Mouse (Mus musculus): ENCODE data around the gene Gm3512. TPM values are rescaled to one million over a fixed set of nuclear protein-coding genes. Genes with fewer than 3 reads are reported as not detected.
"Not testable (repeated sequence)": the region's sequence is repeated elsewhere in the genome, so short reads cannot be mapped to it uniquely, and the experiment has no call there.

The Gm3512 gene
- polyA plus RNA-seq (2011; ENCODE audit: insufficient read length, low read depth, missing spikeins): 0.95 and 3.2 TPM in 2 replicates

- H3K4me3 ChIP-seq (ENCODE audit: insufficient read depth, low read length); H3K4me1 ChIP-seq (ENCODE audit: control insufficient read depth, insufficient read depth, low read length); H3K27ac ChIP-seq (ENCODE audit: insufficient read depth, low read length): not testable (repeated sequence)
Measured at GRCm38 (mm10) chr14:7174483-7174971, at the start of gene Gm3512. Gene Gm3512, minus strand, starts transcription at chr14:7174533.

GRCm38 (mm10) chr14:7200070-7200469 lies 25.7 kb upstream of the Gm3512 start:
- H3K27ac ChIP-seq (ENCODE audit: insufficient read depth, low read length): not testable (repeated sequence)

GRCm38 (mm10) chr14:7194440-7194839 lies 20.1 kb upstream of the Gm3512 start, which contains the start of gene Gm16434:
Gene Gm16434, minus strand, starts transcription at chr14:7194540.
- not testable (repeated sequence) for H3K4me1 ChIP-seq (ENCODE audit: control insufficient read depth, insufficient read depth, low read length); H3K27ac ChIP-seq (ENCODE audit: insufficient read depth, low read length)

More at GRCm38 (mm10) chr14:7200070-7200469, 25.7 kb upstream of the Gm3512 start:
- H3K4me1 ChIP-seq (ENCODE audit: control insufficient read depth, insufficient read depth, low read length); H3K4me3 ChIP-seq (ENCODE audit: insufficient read depth, low read length): not testable (repeated sequence)

GRCm38 (mm10) chr14:7125312-7125711 lies 49.0 kb downstream of the Gm3512 start, which contains the start of gene Gm6676:
Gene Gm6676, minus strand, starts transcription at chr14:7125412.
- not testable (repeated sequence) for H3K4me3 ChIP-seq (ENCODE audit: insufficient read depth, low read length); H3K27ac ChIP-seq (ENCODE audit: insufficient read depth, low read length); H3K4me1 ChIP-seq (ENCODE audit: control insufficient read depth, insufficient read depth, low read length)

More at GRCm38 (mm10) chr14:7194440-7194839, 20.1 kb upstream of the Gm3512 start, which contains the start of gene Gm16434:
- not testable (repeated sequence) for H3K4me3 ChIP-seq (ENCODE audit: insufficient read depth, low read length)

- not testable (repeated sequence) for H3K27ac ChIP-seq (ENCODE audit: insufficient read depth, low read length); H3K4me1 ChIP-seq (ENCODE audit: control insufficient read depth, insufficient read depth, low read length)
- H3K4me3 ChIP-seq (ENCODE audit: insufficient read depth, low read length): peak overlapping the region; percentile 53
Measured at GRCm38 (mm10) chr14:7105124-7105802, 69.1 kb downstream of the Gm3512 start.

Other genes with a start within 250 kb of the Gm3512 start
- not detected in 2 replicates for gene Gm6356, start 200.7 kb downstream of the Gm3512 start, polyA plus RNA-seq (2011; ENCODE audit: insufficient read length, low read depth, missing spikeins)
- not detected in 2 replicates for gene Gm10406, start 147.1 kb downstream of the Gm3512 start, polyA plus RNA-seq (2011; ENCODE audit: insufficient read length, low read depth, missing spikeins)
- not detected in 2 replicates for gene Gm3685, start 129.6 kb downstream of the Gm3512 start, polyA plus RNA-seq (2011; ENCODE audit: insufficient read length, low read depth, missing spikeins)
- gene Gm3696, start 73.9 kb downstream of the Gm3512 start, polyA plus RNA-seq (2011; ENCODE audit: insufficient read length, low read depth, missing spikeins): not detected in 2 replicates
- not detected in 2 replicates for gene Gm6676, start 49.1 kb downstream of the Gm3512 start, polyA plus RNA-seq (2011; ENCODE audit: insufficient read length, low read depth, missing spikeins)
- not detected in 2 replicates for gene Gm16434, start 20.0 kb upstream of the Gm3512 start, polyA plus RNA-seq (2011; ENCODE audit: insufficient read length, low read depth, missing spikeins)
- not detected in 2 replicates for gene Gm3727, start 90.2 kb upstream of the Gm3512 start, polyA plus RNA-seq (2011; ENCODE audit: insufficient read length, low read depth, missing spikeins)
- not detected in 2 replicates for gene Gm3739, start 140.5 kb upstream of the Gm3512 start, polyA plus RNA-seq (2011; ENCODE audit: insufficient read length, low read depth, missing spikeins)
- not detected in 2 replicates for gene Gm5797, start 157.9 kb upstream of the Gm3512 start, polyA plus RNA-seq (2011; ENCODE audit: insufficient read length, low read depth, missing spikeins)
- not detected in 2 replicates for gene Gm8374, start 190.6 kb upstream of the Gm3512 start, polyA plus RNA-seq (2011; ENCODE audit: insufficient read length, low read depth, missing spikeins)